Mouse (Mus musculus) heart, postnatal 10 days (tissue): ENCODE results near the gene Ndst2. TPM values are rescaled to one million over a fixed set of nuclear protein-coding genes. Genes with fewer than 3 reads are reported as not detected.
"Not testable (repeated sequence)": the region's sequence is repeated elsewhere in the genome, so short reads cannot be mapped to it uniquely, and the experiment has no call there.

ENCODE experiments used
- DNase-seq, 2 experiments: peaks; one replicate each; pipeline ENCODE4 v3.0.0; 2021
- intact Hi-C: fragments of 180-260 bp; cut with DNase I; formaldehyde crosslinking; loops from one replicate; pipeline ENCODE4 v1.15.1; 2025
- total RNA-seq, 2 experiments: library from RNA; stranded (reverse); gene quantifications; 2 replicates each; pipeline ENCODE4 v1.2.3; 2021

Ndst2 gene
- total RNA-seq, 2 experiments from 2014 or later, result 15.5 to 18.3 TPM

DNA sequence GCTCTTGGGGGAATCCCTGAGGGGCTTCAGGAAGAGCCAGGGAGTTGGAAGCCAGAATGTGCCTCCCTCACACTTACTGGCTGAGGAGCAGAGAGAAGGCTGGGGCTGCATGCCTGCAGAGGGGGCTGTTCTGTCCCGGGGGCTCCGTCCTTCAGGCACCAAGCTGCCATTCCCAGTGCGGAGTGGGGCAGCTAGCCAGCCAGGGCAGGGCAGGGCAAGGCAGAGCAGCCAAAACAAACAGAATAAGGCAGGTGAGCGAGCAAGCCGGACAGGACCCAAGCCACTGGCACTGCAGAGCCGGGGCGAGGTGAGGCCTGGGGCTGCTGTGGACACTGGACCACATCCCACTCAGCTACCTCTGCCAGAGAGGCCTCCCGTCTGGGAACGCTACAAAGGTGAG is 6.9 kb upstream of the Ndst2 start:
- no peak for DNase-seq
- intact Hi-C loops, result no loop called here

DNA sequence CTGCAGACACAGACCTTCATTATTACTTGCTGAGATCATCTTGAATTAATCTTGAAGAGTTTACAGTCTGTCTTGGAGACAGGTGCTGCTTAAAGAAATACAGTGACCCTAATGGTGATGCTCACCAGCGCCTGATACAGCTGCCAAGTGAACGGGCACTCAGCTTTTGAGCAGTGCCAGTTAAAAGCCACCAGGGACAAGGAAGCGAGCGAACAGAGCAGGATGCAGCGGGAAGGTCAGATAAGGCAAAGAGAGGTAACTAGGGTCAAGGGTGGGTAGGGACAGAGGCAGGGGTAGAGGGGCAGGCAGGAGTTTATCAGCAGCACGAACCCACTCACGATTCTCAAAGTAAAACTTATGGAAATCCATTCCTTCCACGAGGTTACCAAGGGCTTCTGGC is 4.1 kb upstream of the Ndst2 start:
- DNase-seq, result no peak
- intact Hi-C loops, result no loop called here

DNA sequence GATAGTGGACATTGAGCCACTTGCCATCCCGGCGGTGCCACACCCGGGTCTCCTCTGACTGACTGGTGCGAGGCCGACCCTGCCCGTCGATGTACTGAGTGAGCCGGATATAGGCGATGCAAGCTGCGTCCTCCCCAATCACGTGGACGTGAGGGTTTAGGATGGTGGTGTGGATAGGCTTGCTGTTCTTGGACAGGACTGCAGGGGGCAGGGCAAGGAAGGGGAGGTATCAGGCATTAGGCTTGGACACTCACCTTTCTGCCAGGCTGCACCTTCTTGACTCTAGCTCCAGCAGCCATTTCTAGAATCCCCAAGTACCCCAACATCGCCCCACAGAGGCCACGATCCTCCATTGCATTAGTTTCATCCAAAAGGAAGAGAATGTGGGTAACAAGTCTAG is 2.9 kb upstream of the Ndst2 start:
- intact Hi-C loops, result loop anchor here (2.0 kb wide), 1 partner anchor 61 kb away; no protein-coding TSS in a partner anchor
- peak; percentile 72 to 81 for DNase-seq

DNA sequence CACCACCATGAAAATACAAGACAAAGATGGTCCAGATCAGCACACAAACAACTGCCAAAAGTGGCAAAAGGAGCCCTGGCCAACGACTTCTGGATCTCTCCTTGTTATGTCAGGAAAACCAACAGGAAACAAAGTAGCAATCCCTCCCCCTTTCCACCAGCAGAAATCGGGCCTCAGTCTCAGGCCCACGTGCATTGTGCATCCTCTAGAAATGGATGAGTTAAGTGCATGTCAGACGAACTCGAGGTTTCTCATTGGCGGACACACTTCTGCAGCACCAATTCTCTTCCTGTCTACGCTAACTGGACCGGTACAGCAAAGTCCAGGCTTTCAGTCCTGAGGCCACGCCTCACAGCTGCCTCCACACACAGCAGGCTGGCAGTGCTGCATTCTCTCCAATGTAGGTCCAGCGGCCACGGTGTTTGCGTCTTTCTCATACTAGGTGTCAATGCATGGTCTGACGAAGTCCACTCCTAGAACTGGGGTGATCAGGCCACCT is 1.6 kb upstream of the Ndst2 start:
- intact Hi-C loops, result loop anchor here (2.0 kb wide), 1 partner anchor 63 kb away; no protein-coding TSS in a partner anchor
- no peak for DNase-seq

DNA sequence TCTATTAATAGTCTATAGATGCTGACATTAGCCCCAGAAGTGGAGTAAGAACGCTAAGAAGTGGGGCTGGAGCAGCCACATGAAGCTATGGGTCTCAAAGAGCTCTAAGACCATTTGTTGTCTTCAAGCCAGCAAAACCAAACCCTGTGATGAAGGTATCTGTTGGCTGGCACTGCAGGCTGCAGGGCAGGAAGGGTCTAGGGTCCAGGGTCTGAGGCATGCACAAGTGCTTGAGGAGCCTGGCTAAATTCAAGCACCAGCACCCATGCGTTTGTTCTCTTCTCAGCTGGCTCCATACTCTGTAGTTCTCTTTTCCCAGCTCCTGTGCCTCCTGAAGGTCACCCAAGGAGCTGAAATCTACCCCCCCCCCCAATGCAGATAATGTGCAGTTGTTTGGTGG is 690 bp upstream of the Ndst2 start:
- DNase-seq, result no peak
- intact Hi-C loops, result no loop called here

DNA sequence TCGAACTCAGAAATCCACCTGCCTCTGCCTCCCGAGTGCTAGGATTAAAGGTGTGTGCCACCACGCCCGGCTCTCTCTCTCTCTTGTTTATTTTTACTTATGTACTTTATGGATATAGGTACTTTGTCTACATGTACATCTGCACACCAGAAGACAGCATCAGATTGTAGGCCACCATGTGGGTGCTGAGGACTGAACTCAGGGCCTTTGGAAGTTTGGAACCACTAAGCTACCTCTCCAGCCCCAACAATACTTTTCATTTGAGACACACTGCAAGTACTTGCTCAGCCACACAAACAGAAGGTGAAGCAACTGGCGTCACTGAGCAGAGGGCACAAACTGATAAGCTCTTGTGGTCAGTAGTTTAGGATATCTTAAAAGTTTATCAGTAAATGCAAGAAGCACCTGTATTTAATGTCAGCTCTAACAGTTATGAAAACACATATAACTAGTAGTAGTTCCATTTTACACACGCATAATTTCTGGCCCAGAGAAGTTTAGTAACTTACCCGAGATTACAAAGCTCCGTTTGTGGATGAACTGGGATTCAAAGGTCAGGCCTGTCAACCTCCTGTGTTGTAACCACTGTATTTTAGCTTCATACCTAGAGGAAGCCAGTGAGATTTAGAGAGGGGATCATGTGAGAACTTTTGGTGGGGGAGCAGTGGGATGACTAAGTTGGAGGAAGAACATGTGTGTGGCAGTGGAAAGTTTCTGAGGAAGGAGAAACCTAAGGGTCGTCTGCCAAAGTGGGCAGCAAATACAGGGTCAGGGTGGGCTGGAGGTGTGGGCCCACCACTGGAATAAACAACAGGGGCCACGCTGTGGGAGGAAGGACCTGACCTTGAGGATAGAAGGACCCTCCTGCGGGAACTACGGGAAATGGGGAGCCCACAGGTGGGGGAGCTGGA is 1.1 kb downstream of the Ndst2 start:
- DNase-seq, result no peak
- intact Hi-C loops, result no loop called here

DNA sequence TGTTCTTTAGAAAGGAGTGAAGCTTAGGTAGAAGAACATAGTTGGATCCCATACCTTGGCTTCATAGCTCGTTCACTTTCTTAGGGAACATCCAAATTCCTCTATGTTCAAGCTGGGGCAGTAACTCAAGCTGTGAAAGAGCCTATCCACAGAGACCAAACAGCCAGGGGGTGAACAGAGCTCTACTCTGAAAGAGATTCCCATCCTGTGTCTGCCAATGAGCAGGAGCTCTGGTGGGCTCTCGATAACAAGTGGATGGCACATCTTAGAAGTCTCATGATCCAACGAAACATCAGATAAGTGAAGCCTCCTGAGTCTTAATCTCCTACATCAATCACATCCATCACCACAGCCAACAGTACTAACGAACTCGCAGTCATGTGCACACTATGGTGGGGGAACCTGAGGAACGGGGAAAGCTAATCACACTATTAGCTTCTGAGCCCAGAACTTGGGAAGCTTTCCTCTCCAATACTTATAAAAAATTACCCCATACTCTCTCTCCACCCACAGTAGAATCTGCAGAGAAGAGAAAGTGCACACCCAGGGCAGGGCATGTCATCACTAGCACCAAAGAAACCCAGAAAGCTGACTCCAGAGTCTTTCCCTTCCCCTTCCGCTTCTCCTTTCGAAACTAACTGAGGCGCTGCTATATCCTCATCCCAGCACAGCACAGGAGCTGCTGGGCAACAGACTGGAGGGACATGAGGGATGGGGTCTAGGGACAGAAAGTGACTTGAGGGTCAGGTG is 3.3 kb downstream of the Ndst2 start:
- intact Hi-C loops, result no loop called here
- DNase-seq, result no peak

DNA sequence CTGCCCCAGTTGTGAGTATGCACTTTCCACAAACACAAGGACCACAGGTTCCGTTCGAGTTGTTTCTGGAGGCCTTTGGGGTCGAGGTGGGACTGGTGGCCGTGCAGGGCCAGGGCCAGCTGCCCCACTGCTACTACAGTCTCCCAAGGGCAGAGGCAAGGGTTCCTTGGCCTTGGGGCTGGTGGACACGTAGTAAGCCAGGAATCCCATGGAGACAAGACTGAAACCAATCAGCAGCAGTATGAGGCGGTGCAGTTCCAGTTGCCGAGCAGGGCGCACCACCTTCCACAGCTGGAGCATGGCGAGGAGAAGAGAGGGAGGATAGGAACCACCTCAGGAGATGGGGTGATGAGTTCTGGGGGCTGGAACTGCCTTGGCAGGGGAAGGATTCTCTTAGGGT is 4.5 kb downstream of the Ndst2 start:
- intact Hi-C loops, result no loop called here
- no peak for DNase-seq

DNA sequence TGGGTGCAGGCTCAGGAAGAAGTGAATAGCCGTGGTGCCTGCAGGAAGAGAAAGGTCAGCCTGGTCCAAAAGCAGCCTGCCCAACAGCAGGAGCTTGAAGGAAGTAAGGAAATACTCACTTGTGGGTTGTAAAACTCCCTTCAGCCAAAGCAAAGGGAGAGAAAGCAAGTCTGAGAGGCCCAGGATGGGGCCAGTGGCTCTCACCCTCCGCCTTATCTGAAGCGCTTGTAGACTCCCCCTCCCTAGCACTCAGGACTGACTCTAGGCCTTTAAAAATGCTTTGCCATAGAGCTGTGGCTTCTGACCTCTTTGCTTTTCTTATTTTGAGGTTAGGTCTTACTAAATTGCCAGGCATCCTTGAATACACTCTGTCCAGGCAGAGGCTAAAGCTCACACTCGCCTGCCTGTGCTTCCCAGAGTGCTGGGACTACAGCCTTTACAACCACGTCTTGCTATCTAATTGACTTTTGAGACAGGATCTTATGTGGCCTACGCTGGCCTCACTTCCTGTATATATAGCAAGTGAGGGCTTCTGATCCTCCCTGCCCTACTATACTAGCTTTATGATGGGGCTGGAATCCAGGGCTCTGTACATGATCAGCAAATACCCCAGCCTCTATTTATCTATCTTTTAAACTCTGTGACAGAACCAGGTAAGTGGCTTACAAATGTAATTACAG is 8.6 kb downstream of the Ndst2 start:
- intact Hi-C loops, result loop anchor here (2.0 kb wide), 1 partner anchor 15 kb away; no protein-coding TSS in a partner anchor
- no peak for DNase-seq

DNA sequence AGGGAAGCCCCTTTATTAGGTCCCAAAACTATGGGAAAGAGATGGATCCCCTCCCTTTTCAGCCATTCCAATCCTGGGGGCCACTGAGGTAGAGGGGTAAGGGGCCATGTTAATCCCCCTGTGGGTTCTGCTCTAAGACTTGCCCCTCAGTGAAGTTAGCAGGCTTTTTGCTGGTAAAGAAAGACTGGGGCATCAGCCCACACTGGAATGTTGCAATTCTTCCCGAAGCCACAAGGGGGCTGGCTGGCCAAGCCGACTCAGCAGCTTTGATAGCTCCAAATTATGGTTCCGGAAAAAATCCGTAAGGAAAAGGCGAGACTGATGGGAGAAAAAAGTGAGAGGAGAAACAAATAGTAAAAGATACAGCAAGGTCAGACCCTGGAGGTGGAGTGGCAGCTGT is 10.3 kb downstream of the Ndst2 start:
- peak; percentile 78 to 85 for DNase-seq
- intact Hi-C loops, result no loop called here

DNA sequence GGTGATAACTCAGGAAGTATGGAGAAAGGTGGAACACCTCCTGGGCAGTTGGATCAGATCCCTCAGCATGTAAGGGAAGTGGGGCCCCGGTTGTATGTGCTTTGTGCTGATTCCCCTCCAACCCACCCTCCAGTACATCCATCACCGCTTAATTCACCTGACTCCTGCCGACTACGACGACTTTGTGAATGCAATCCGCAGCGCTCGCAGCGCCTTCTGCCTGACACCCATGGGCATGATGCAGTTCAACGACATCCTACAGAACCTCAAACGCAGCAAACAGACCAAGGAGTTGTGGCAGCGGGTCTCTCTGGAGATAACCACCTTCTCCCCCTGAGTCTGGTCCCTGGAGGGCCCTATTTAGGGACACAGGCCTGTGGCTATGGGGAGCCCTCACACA is 11.4 kb downstream of the Ndst2 start:
- intact Hi-C loops, result no loop called here
- no peak for DNase-seq

DNA sequence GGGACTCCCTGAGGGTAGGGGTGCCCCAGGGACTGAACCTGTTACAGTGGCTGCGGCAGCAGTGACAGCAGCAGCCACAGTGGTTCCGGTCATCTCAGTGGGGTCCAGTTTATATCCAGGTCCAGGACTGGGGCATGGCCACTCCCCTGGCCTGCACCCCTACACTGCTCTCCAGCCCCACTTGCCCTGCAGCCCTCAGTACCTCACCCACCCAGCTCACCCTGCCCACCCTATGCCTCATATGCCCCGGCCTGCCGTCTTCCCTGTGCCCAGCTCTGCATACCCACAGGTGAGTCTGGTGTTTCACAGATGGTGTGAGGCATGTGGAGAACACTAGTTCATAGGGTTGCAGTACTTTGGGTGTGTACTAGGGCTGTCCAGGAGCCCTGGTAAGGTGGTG is 13.0 kb downstream of the Ndst2 start:
- intact Hi-C loops, result no loop called here
- DNase-seq, result no peak

DNA sequence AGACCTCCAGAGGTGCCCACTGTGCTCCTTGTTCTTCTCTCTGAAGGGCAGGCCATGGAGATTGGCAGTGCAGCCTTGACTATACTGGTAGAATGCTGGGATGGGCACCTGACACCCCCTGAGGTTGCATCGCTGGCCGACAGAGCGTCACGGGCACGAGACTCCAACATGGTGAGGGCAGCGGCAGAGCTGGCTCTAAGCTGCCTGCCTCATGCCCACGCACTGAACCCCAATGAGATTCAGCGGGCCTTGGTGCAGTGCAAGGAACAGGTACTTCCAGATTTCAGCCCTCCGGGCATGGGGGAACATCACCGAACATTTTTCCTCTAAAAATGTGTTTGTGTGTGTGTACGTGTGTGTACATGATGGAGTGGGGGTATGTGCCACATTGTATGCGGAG is 14.6 kb downstream of the Ndst2 start:
- no peak for DNase-seq
- intact Hi-C loops, result no loop called here

DNA sequence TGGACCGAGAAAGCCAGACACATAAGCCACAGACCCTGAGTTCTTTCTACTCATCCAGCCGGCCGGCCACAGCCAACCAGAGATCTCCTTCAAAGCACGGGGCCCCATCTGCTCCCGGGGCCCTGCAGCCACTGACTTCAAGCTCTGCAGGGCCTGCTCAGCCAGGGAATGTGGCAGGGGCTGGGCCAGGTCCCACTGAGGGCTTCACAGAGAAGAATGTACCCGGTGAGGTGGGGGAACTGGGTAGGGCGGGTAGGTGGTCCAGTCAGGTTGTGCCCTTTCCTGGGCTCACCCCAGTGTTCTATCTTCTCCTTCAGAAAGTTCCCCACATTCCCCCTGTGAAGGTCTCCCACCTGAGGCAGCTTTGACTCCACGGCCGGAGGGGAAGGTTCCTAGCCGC is 15.9 kb downstream of the Ndst2 start:
- no peak for DNase-seq
- intact Hi-C loops, result no loop called here

DNA sequence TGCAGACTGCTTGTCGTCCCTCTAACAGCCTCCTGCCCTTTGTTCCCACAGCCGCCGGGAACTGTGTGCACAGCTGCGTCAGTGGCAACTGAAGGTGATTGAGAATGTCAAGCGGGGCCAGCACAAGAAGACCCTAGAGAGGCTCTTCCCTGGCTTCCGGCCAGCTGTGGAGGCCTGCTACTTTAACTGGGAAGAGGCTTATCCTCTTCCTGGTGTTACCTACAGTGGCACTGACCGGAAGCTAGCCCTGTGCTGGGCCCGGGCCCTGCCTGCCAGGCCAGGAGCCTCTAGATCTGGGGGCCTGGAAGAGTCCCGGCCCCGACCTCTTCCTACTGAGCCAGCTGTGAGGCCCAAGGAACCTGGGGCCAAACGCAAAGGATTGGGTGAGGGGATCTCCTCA is 20.5 kb downstream of the Ndst2 start:
- DNase-seq, result no peak
- intact Hi-C loops, result no loop called here

DNA sequence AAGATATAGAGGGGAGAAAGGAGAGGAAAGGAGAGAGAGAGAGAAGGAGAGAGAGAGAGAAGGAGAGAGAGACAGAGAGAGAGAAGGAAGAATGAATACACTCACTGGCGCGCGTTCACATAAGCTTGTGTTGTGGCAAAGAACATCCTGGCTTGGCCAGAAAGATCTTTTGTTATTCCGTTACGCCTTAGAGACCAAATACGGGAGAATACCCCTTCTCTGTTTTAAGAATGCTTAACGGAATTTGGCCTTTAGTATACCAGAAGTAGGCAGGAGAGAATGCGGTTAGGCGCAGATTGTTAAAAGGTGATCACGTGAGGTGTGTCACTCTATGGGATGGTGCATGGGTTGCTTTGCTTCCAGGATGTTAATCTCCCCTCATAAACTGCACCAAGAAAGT is 26.1 kb downstream of the Ndst2 start:
- DNase-seq, result no peak
- intact Hi-C loops, result no loop called here

DNA sequence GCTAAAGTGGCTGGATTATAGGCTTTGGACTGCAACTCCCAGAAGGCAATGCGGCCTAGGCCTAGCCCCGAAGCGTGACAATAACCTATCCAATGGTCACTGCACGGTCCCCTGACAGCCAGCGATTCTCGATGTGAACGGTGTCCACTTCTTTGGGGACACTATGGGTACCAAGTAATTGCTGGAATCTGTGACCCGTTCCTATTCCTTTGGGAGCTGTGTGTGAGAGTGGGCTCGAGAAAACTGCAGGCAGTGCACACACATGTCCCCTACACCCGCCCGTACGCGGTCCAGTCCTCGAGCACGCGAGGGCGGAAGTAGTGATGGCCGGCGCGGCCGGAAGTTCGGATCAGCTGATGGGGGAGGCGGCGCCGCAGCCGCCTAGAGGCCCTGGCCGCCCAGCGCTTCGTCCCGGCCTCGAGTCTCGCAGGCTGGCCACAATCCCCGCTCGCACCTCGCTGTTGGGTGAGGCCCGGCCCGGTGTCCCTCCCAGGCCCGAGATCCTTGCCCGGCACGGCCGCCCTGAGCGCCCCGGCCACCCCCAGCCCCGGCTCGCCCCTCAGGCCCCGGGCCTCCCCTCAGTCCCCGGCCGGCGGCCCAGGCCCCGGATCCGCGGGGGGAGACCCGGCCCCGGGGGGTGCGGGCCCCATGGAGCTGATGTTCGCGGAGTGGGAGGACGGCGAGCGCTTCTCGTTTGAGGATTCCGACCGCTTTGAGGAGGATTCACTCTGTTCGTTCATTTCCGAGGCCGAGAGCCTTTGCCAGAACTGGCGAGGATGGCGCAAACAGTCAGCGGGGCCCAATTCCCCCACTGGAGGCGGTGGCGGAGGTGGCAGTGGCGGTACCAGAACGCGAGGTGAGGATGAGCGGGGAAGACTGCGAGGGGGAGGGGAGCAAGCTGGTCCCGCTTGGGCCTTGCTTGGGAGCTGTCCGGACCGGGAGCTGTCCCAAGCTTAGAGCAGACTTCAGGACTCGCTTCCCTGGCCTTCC is 26.9 kb downstream of the Ndst2 start, which contains the start of gene Zswim8:
TSS of gene Zswim8 (plus strand) at position 352 of the 990 bp plus-strand sequence.
- intact Hi-C loops, result no loop called here
- DNase-seq, result peak; percentile 93

DNA sequence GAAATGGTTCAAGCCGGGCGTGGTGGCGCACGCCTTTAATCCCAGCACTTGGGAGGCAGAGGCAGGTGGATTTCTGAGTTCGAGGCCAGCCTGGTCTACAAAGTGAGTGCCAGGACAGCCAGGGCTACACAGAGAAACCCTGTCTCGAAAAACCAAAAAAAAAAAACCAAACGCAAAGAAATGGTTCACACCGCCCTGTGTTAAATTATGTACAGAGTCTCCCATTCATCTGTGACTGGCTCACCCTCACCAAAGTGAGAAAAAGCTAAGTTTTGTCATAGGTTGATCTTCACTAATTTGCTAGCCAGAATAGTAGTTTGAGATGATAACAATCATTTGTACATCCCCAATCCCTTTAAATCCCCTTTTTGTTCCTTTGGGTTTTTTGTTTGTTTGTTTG is 30.9 kb downstream of the Ndst2 start:
- DNase-seq, intact Hi-C loops: not testable (repeated sequence)

DNA sequence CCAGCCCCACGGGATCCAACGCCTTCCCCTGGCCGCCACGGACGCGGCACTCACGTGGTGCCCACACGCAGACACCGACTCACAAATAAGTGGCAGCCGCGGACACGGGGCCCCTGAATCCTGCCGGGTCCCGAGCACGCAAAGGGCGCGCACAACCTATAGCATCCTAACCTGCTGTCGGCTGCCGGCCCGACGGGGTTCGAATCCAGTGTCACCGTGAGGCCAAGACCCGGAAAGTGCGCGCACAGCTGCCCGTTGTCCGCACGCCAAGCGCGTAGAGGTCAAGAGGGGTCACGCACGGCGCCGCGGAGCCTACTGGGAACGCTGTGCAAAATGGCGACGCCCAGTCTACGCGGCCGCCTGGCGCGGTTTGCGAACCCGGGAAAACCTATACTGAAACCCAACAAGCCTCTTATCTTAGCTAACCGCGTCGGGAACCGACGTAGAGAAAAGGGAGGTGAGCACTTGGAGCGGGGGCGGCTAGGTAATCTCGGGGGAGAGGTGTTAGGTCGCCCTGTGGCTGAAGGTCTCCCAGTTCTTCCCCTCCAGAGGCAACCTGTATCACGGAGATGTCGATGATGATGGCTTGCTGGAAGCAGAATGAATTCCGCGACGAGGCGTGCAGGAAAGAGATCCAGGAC is 31.5 kb downstream of the Ndst2 start, which contains the start of gene Chchd1:
TSS of gene Chchd1 (plus strand) at position 266 of the 641 bp plus-strand sequence.
- DNase-seq, result peak; percentile 95 to 98
- intact Hi-C loops, result no loop called here
